Mouse (Mus musculus) gastrocnemius, adult 8-10 months (tissue): ENCODE measurements around the gene 5830473C10Rik. TPM values are rescaled to one million over a fixed set of nuclear protein-coding genes. Genes with fewer than 3 reads are reported as not detected.

Source experiments
- total RNA-seq, 4 experiments: library from RNA; stranded (reverse); gene quantifications; 2 replicates each; pipeline ENCODE4 v1.2.4; 2022

5830473C10Rik gene
- total RNA-seq, 4 experiments from 2014 or later: not detected

Other genes starting within 250 kb of the 5830473C10Rik start
- 10 to 100 TPM; 46.3 to 52.5 (median 48.1) TPM for gene Ankrd17, start 194.5 kb upstream of the 5830473C10Rik start, total RNA-seq
- gene Gm9958, start 193.9 kb upstream of the 5830473C10Rik start, total RNA-seq: under 1 TPM; 0.19 to 0.46 (median 0.31) TPM
- 10 to 100 TPM in 1 of 4 experiments, under 1 TPM in 2, not detected in 1; 0.18 to 11.6 (median 0.34) TPM for gene Alb, start 100.2 kb upstream of the 5830473C10Rik start, total RNA-seq
- gene Afp, start 70.4 kb upstream of the 5830473C10Rik start, total RNA-seq: not detected
- gene Afm, start 42.2 kb upstream of the 5830473C10Rik start, total RNA-seq: under 1 TPM in 1 of 4 experiments, not detected in 3; 0.16 TPM
- not detected for gene Rassf6, start 79.5 kb downstream of the 5830473C10Rik start, total RNA-seq
- not detected for gene Cxcl5, start 198.3 kb downstream of the 5830473C10Rik start, total RNA-seq
- under 1 TPM in 2 of 4 experiments, not detected in 2; 0.45 to 0.53 TPM for gene Ppbp, start 207.4 kb downstream of the 5830473C10Rik start, total RNA-seq
- gene Pf4, start 211.3 kb downstream of the 5830473C10Rik start, total RNA-seq: 10 to 100 TPM in 1 of 4 experiments, 1 to 10 TPM in 3; 1.9 to 12.2 (median 6.2) TPM
- gene Cxcl3, start 225.0 kb downstream of the 5830473C10Rik start, total RNA-seq: not detected
- not detected for gene Cxcl15, start 233.4 kb downstream of the 5830473C10Rik start, total RNA-seq